Mouse (Mus musculus) midbrain, embryonic 11.5 days (tissue): ENCODE data around the gene Nsun6. TPM values are rescaled to one million over a fixed set of nuclear protein-coding genes. Genes with fewer than 3 reads are reported as not detected.

Experiments
- ATAC-seq: fragments of 200-750 bp; cut with Nextera tagmentation; 2 replicates; pipeline ENCODE4 v1.8.0; 2017; ENCODE audit warnings: moderate TSS enrichment, moderate library complexity; ENCODE audit not compliant: low FRiP score
- DNase-seq: peaks from one replicate; pipeline ENCODE4 v3.0.0; 2015; ENCODE audit warnings: low spot score; ENCODE audit errors: missing footprints
- H3K27ac ChIP-seq: fragments of 300-500 bp; sonication (generic); 2 replicates; pipeline ENCODE4 v1.5.1; 2014; ENCODE audit warnings: low read depth, low read length
- H3K27me3 ChIP-seq: fragments of 300-500 bp; sonication (generic); 2 replicates; pipeline ENCODE4 v1.6.1; 2014; ENCODE audit warnings: mild to moderate bottlenecking, low read length, moderate library complexity, mixed read lengths; ENCODE audit not compliant: control insufficient read depth, insufficient read depth
- H3K36me3 ChIP-seq: fragments of 300-500 bp; sonication (generic); 2 replicates; pipeline ENCODE4 v1.6.1; 2014; ENCODE audit warnings: mild to moderate bottlenecking, low read length, moderate library complexity, mixed read lengths; ENCODE audit not compliant: control insufficient read depth, insufficient read depth
- H3K4me1 ChIP-seq: fragments of 300-500 bp; sonication (generic); 2 replicates; pipeline ENCODE4 v1.6.1; 2014; ENCODE audit warnings: low read length; ENCODE audit not compliant: control insufficient read depth, insufficient read depth
- H3K4me2 ChIP-seq: fragments of 300-500 bp; sonication (generic); 2 replicates; pipeline ENCODE4 v1.6.1; 2014; ENCODE audit warnings: mild to moderate bottlenecking, moderate library complexity
- H3K4me3 ChIP-seq: fragments of 300-500 bp; sonication (generic); 2 replicates; pipeline ENCODE4 v1.5.1; 2014; ENCODE audit warnings: low read depth, low read length
- H3K9ac ChIP-seq: fragments of 300-500 bp; sonication (generic); 2 replicates; pipeline ENCODE4 v1.6.1; 2014; ENCODE audit warnings: low read length
- H3K9me3 ChIP-seq: fragments of 300-500 bp; sonication (generic); 2 replicates; pipeline ENCODE4 v1.6.1; 2016; ENCODE audit warnings: low read length; ENCODE audit not compliant: control insufficient read depth
- WGBS: fragments of 180-500 bp; shearing (Covaris S2); extraction: QIAGEN DNeasy Blood & Tissue Kit; methylation state at CpG from one replicate; pipeline ENCODE4 v1.1.7; 2014; 5-methylcytosine and 5-hydroxymethylcytosine counted together
- polyA plus RNA-seq: library from polyadenylated mRNA; unstranded; fragments of >200 nt; fragmentation: Nextera tagmentation; extraction: Ambion mirVana; gene quantifications from 2 replicates; pipeline ENCODE4 v1.2.1, GENCODE M21; 2014

Gene Nsun6
- polyA plus RNA-seq, 1 experiment from 2014 or later = 11.4 TPM

- Histone ChIP-seq H3K9me3 (no peaks in the 10 kb centered on the region), H3K9ac (no peak overlapping the region), H3K36me3 (no peaks in the 10 kb centered on the region; the same call in 1 of the 2 replicates), H3K4me2 (no peak overlapping the region), H3K27me3 (no peaks in the 10 kb centered on the region), H3K4me1 (no peaks in the 10 kb centered on the region; the same call in 1 of the 2 replicates), H3K27ac (no peak overlapping the region), H3K4me3 (no peak overlapping the region)
- no peak for ATAC-seq
- no peak for DNase-seq
- whole genome bisulfite sequencing = 91% methylated on average over 1 of the region's 1 CpGs
Measured at GRCm38 (mm10) chr2:15063815-15064214, 8.9 kb upstream of the Nsun6 start.

- WGBS = 94% methylated on average over 3 of the region's 3 CpGs
- Histone ChIP-seq H3K4me2 (no peak overlapping the region), H3K27ac (no peak overlapping the region), H3K9me3 (no peaks in the 10 kb centered on the region), H3K36me3 (no peaks in the 10 kb centered on the region), H3K9ac (no peak overlapping the region), H3K4me1 (peaks cover 10% of the 10 kb centered on the region), H3K4me3 (no peak overlapping the region), H3K27me3 (no peaks in the 10 kb centered on the region)
- DNase-seq = no peak
- ATAC-seq = no peak
Measured at GRCm38 (mm10) chr2:15060856-15061255, 6.0 kb upstream of the Nsun6 start.

GRCm38 (mm10) chr2:15058227-15058626, 3.4 kb upstream of the Nsun6 start:
- 88% methylated on average over 5 of the region's 5 CpGs for WGBS
- Histone ChIP-seq H3K27ac (no peak overlapping the region), H3K36me3 (no peaks in the 10 kb centered on the region), H3K4me3 (no peak overlapping the region), H3K4me2 (no peak overlapping the region), H3K9me3 (no peaks in the 10 kb centered on the region), H3K4me1 (peaks cover 13% of the 10 kb centered on the region), H3K27me3 (no peaks in the 10 kb centered on the region), H3K9ac (no peak overlapping the region)
- no peak for ATAC-seq
- no peak for DNase-seq

- under 1% methylated on average over 15 of the region's 15 CpGs for WGBS
- ATAC-seq = no peak
- peak; percentile 95 for DNase-seq
- peak overlapping the region; percentile 92 for H3K27ac ChIP-seq
- H3K36me3 ChIP-seq = no peaks in the 10 kb centered on the region
- H3K9me3 ChIP-seq = no peaks in the 10 kb centered on the region
- H3K9ac ChIP-seq = peak overlapping the region; percentile 98
- H3K27me3 ChIP-seq = no peaks in the 10 kb centered on the region
- peak overlapping the region; percentile 59 for H3K4me2 ChIP-seq
- peak overlapping the region; percentile 89 for H3K4me3 ChIP-seq
- peaks cover 13% of the 10 kb centered on the region for H3K4me1 ChIP-seq
Measured at GRCm38 (mm10) chr2:15055741-15056151, 877 bp upstream of the Nsun6 start.

GRCm38 (mm10) chr2:15054496-15054895, 373 bp downstream of the Nsun6 start:
- Histone ChIP-seq H3K4me1 (peaks cover 14% of the 10 kb centered on the region), H3K27ac (peak overlapping the region; percentile 92), H3K4me2 (peak overlapping the region; percentile 58), H3K36me3 (no peaks in the 10 kb centered on the region), H3K9me3 (no peaks in the 10 kb centered on the region), H3K9ac (peak overlapping the region; percentile 67), H3K4me3 (peak overlapping the region; percentile 89), H3K27me3 (no peaks in the 10 kb centered on the region)
- DNase-seq = no peak
- 19% methylated on average over 10 of the region's 10 CpGs for WGBS
- no peak; the same call in 1 of the 2 replicates for ATAC-seq

DNA sequence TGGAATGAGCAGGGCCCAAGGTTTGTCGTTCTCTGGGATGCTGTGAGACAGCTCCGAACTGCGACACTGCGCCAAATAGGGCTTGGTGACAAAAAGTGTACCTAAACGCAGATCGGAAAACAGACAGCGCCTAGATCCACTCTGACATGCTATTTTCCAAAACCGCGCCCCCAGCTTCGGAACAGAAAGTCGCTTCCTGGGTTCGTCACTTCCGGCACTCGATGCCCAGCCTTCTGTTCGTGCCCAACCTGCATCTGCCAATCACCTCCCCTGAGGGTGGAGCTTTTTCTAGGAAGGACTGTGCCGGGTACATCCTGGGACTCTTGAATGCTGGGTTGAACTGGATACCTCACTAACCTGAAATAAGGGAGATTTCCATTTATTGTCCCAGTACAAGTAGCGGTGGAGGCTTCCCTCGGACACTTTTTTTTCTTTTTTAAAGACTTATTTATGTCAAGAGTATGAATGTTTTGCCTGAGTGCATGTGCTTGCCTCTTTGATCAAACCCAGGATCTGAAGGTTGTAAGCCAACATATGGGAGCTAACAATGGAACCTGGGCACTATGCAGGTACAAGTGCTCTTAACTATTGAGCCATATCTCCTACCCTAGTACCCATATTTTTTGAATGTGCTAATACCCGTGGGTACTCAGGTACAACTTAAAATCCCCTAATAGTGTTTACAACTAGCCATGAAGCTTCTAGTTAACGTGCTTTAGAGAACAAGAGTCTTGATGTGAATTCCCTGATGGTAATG, 5.6 kb downstream of the Nsun6 start, which contains the start of gene Arl5b:
TSS of gene Arl5b (plus strand) at position 279 of the 757 bp plus-strand sequence.
- 9% methylated on average over 20 of the region's 20 CpGs for WGBS
- no peak within 1 kb of the TSS for H3K27ac ChIP-seq

GRCm38 (mm10) chr2:15040326-15040725, 14.5 kb downstream of the Nsun6 start:
- 54% methylated on average over 5 of the region's 5 CpGs for WGBS
- Histone ChIP-seq H3K4me3 (no peak overlapping the region), H3K4me2 (no peak overlapping the region), H3K36me3 (no peaks in the 10 kb centered on the region), H3K9me3 (no peaks in the 10 kb centered on the region), H3K9ac (no peak overlapping the region), H3K27ac (no peak overlapping the region), H3K4me1 (no peaks in the 10 kb centered on the region), H3K27me3 (no peaks in the 10 kb centered on the region)
- ATAC-seq (no peak), DNase-seq (no peak)

More for the DNA sequence above, 5.6 kb downstream of the Nsun6 start, which contains the start of gene Arl5b:
- Histone ChIP-seq H3K27me3 (no peaks in the 10 kb centered on the region), H3K9me3 (no peaks in the 10 kb centered on the region), H3K36me3 (no peaks in the 10 kb centered on the region), H3K4me2 (peak within 1 kb of the TSS; percentile 65), H3K9ac (peak within 1 kb of the TSS; percentile 74), H3K4me1 (peaks cover 7% of the 10 kb centered on the region; the same call in 1 of the 2 replicates), H3K4me3 (peak within 1 kb of the TSS; percentile 64)
- ATAC-seq (peak; percentile 98), DNase-seq (peak; percentile 98)

- no peak overlapping the region for H3K9ac ChIP-seq
- no peaks in the 10 kb centered on the region for H3K27me3 ChIP-seq
- DNase-seq (no peak), ATAC-seq (no peak)
- no peak overlapping the region for H3K27ac ChIP-seq
- WGBS = 92% methylated on average over 6 of the region's 6 CpGs
- H3K4me3 ChIP-seq = no peak overlapping the region
- H3K9me3 ChIP-seq = no peaks in the 10 kb centered on the region
- no peaks in the 10 kb centered on the region for H3K4me1 ChIP-seq
- no peaks in the 10 kb centered on the region for H3K36me3 ChIP-seq
- H3K4me2 ChIP-seq = no peak overlapping the region
Measured at GRCm38 (mm10) chr2:15038705-15039104, 16.2 kb downstream of the Nsun6 start.

- ATAC-seq = no peak
- DNase-seq = no peak
- Histone ChIP-seq H3K9me3 (no peaks in the 10 kb centered on the region), H3K4me1 (no peaks in the 10 kb centered on the region), H3K27me3 (no peaks in the 10 kb centered on the region), H3K36me3 (no peaks in the 10 kb centered on the region), H3K27ac (no peak overlapping the region), H3K9ac (no peak overlapping the region), H3K4me3 (no peak overlapping the region), H3K4me2 (no peak overlapping the region)
- WGBS = 86% methylated on average over 1 of the region's 1 CpGs
Measured at GRCm38 (mm10) chr2:15027816-15028215, 27.1 kb downstream of the Nsun6 start.
